Mouse (Mus musculus): ENCODE data around the gene Nlrp6. TPM values are rescaled to one million over a fixed set of nuclear protein-coding genes. Genes with fewer than 3 reads are reported as not detected.
A peak's percentile ranks its signal among the peaks of the same experiment; 100 is the strongest.

Gene Nlrp6
- polyA plus RNA-seq, 1 experiment = 0.23 TPM

GRCm38 (mm10) chr7:140912293-140912692 is 8.4 kb upstream of the Nlrp6 start:
- TF ChIP-seq POLR2A (IDR thresholded peaks at IDR 0.05; ENCODE audit: control insufficient read depth, low read depth, low read length) (no peak), CTCF (IDR thresholded peaks at IDR 0.05; ENCODE audit: control insufficient read depth, insufficient read depth, insufficient replicate concordance, low read depth, low read length) (no peak)
- H3K36me3 ChIP-seq (ENCODE audit: control insufficient read depth, insufficient read depth, low read length) = no peaks in the 10 kb centered on the region
- no peaks in the 10 kb centered on the region for H3K27me3 ChIP-seq (ENCODE audit: control insufficient read depth, insufficient read depth, low read length)
- H3K27ac ChIP-seq (ENCODE audit: control insufficient read depth, insufficient read depth, low read depth, low read length) = no peak overlapping the region
- H3K4me3 ChIP-seq (ENCODE audit: control insufficient read depth, low read depth, low read length) = no peak overlapping the region
- peaks cover 5% of the 10 kb centered on the region for H3K4me1 ChIP-seq (ENCODE audit: control insufficient read depth, insufficient read depth, low read length)

GRCm38 (mm10) chr7:140912846-140913482 is 7.7 kb upstream of the Nlrp6 start:
- no peaks in the 10 kb centered on the region for H3K36me3 ChIP-seq (ENCODE audit: control insufficient read depth, insufficient read depth, low read length)
- TF ChIP-seq CTCF (IDR thresholded peaks at IDR 0.05; ENCODE audit: control insufficient read depth, insufficient read depth, insufficient replicate concordance, low read depth, low read length) (no peak), POLR2A (IDR thresholded peaks at IDR 0.05; ENCODE audit: control insufficient read depth, low read depth, low read length) (no peak)
- H3K27ac ChIP-seq (ENCODE audit: control insufficient read depth, insufficient read depth, low read depth, low read length) = no peak overlapping the region
- H3K4me1 ChIP-seq (ENCODE audit: control insufficient read depth, insufficient read depth, low read length) = peaks cover 5% of the 10 kb centered on the region
- no peak overlapping the region for H3K4me3 ChIP-seq (ENCODE audit: control insufficient read depth, low read depth, low read length)
- no peaks in the 10 kb centered on the region for H3K27me3 ChIP-seq (ENCODE audit: control insufficient read depth, insufficient read depth, low read length)

GRCm38 (mm10) chr7:140914031-140914690 is 6.5 kb upstream of the Nlrp6 start:
- Histone ChIP-seq H3K27ac (ENCODE audit: control insufficient read depth, insufficient read depth, low read depth, low read length) (no peak overlapping the region), H3K36me3 (ENCODE audit: control insufficient read depth, insufficient read depth, low read length) (no peaks in the 10 kb centered on the region), H3K4me1 (ENCODE audit: control insufficient read depth, insufficient read depth, low read length) (peaks cover 2% of the 10 kb centered on the region; the same call in 1 of the 2 replicates), H3K4me3 (ENCODE audit: control insufficient read depth, low read depth, low read length) (no peak overlapping the region), H3K27me3 (ENCODE audit: control insufficient read depth, insufficient read depth, low read length) (no peaks in the 10 kb centered on the region)
- TF ChIP-seq POLR2A (IDR thresholded peaks at IDR 0.05; ENCODE audit: control insufficient read depth, low read depth, low read length) (no peak), CTCF (IDR thresholded peaks at IDR 0.05; ENCODE audit: control insufficient read depth, insufficient read depth, insufficient replicate concordance, low read depth, low read length) (no peak)

- Histone ChIP-seq H3K27me3 (ENCODE audit: control insufficient read depth, insufficient read depth, low read length) (no peaks in the 10 kb centered on the region; the same call in 1 of the 2 replicates), H3K27ac (ENCODE audit: control insufficient read depth, insufficient read depth, low read depth, low read length) (no peak overlapping the region), H3K4me3 (ENCODE audit: control insufficient read depth, low read depth, low read length) (no peak overlapping the region), H3K36me3 (ENCODE audit: control insufficient read depth, insufficient read depth, low read length) (no peaks in the 10 kb centered on the region), H3K4me1 (ENCODE audit: control insufficient read depth, insufficient read depth, low read length) (peaks cover 3% of the 10 kb centered on the region)
- no peak for TF ChIP-seq POLR2A (IDR thresholded peaks at IDR 0.05; ENCODE audit: control insufficient read depth, low read depth, low read length)
- TF ChIP-seq CTCF (IDR thresholded peaks at IDR 0.05; ENCODE audit: control insufficient read depth, insufficient read depth, insufficient replicate concordance, low read depth, low read length) = no peak
These were observed 791 bp upstream of the Nlrp6 start for GRCm38 (mm10) chr7:140919911-140920310.

- H3K4me3 ChIP-seq (ENCODE audit: control insufficient read depth, low read depth, low read length) = no peak overlapping the region
- TF ChIP-seq POLR2A (IDR thresholded peaks at IDR 0.05; ENCODE audit: control insufficient read depth, low read depth, low read length) = no peak
- TF ChIP-seq CTCF (IDR thresholded peaks at IDR 0.05; ENCODE audit: control insufficient read depth, insufficient read depth, insufficient replicate concordance, low read depth, low read length) = no peak
- H3K27ac ChIP-seq (ENCODE audit: control insufficient read depth, insufficient read depth, low read depth, low read length) = no peak overlapping the region
- H3K36me3 ChIP-seq (ENCODE audit: control insufficient read depth, insufficient read depth, low read length) = no peaks in the 10 kb centered on the region
- peaks cover 3% of the 10 kb centered on the region for H3K4me1 ChIP-seq (ENCODE audit: control insufficient read depth, insufficient read depth, low read length)
- no peaks in the 10 kb centered on the region; the same call in 1 of the 2 replicates for H3K27me3 ChIP-seq (ENCODE audit: control insufficient read depth, insufficient read depth, low read length)
These were observed 698 bp downstream of the Nlrp6 start for GRCm38 (mm10) chr7:140921225-140921975.

- peaks cover 3% of the 10 kb centered on the region for H3K4me1 ChIP-seq (ENCODE audit: control insufficient read depth, insufficient read depth, low read length)
- peak overlapping the region; percentile 25; the same call in 1 of the 2 replicates for H3K4me3 ChIP-seq (ENCODE audit: control insufficient read depth, low read depth, low read length)
- no peaks in the 10 kb centered on the region; the same call in 1 of the 2 replicates for H3K27me3 ChIP-seq (ENCODE audit: control insufficient read depth, insufficient read depth, low read length)
- no peak overlapping the region for H3K27ac ChIP-seq (ENCODE audit: control insufficient read depth, insufficient read depth, low read depth, low read length)
- TF ChIP-seq POLR2A (IDR thresholded peaks at IDR 0.05; ENCODE audit: control insufficient read depth, low read depth, low read length) = no peak
- no peak for TF ChIP-seq CTCF (IDR thresholded peaks at IDR 0.05; ENCODE audit: control insufficient read depth, insufficient read depth, insufficient replicate concordance, low read depth, low read length)
- no peaks in the 10 kb centered on the region for H3K36me3 ChIP-seq (ENCODE audit: control insufficient read depth, insufficient read depth, low read length)
These were observed 1.8 kb downstream of the Nlrp6 start for GRCm38 (mm10) chr7:140922398-140923069.

Data from testis, adult 2 months (tissue).